Mouse (Mus musculus): Measurements from ENCODE around the gene Tmtc1.

Gene Tmtc1

GRCm38 (mm10) chr6:148305191-148305590 is 139.0 kb downstream of the Tmtc1 start:
- DNase-seq = no peak

GRCm38 (mm10) chr6:148302261-148302660 is 141.9 kb downstream of the Tmtc1 start:
- DNase-seq = no peak

- no peak for DNase-seq
Measured at GRCm38 (mm10) chr6:148297086-148297485, 147.1 kb downstream of the Tmtc1 start.

GRCm38 (mm10) chr6:148296418-148296817 is 147.8 kb downstream of the Tmtc1 start:
- DNase-seq = no peak

GRCm38 (mm10) chr6:148294506-148294905 is 149.7 kb downstream of the Tmtc1 start:
- DNase-seq = no peak

- DNase-seq = no peak
Measured at GRCm38 (mm10) chr6:148290865-148291264, 153.3 kb downstream of the Tmtc1 start.

GRCm38 (mm10) chr6:148283224-148283881 is 160.8 kb downstream of the Tmtc1 start:
- no peak for DNase-seq

GRCm38 (mm10) chr6:148279240-148279639 is 164.9 kb downstream of the Tmtc1 start:
- DNase-seq = no peak

- DNase-seq = no peak
Measured at GRCm38 (mm10) chr6:148276418-148276817, 167.8 kb downstream of the Tmtc1 start.

- no peak for DNase-seq
Measured at GRCm38 (mm10) chr6:148275046-148275445, 169.1 kb downstream of the Tmtc1 start.

GRCm38 (mm10) chr6:148260729-148261101 is 183.5 kb downstream of the Tmtc1 start:
- DNase-seq = no peak

- DNase-seq = no peak
Measured at GRCm38 (mm10) chr6:148259979-148260728, 184.0 kb downstream of the Tmtc1 start.

- DNase-seq = no peak
Measured at GRCm38 (mm10) chr6:148259074-148259473, 185.1 kb downstream of the Tmtc1 start.

- DNase-seq = no peak
Measured at GRCm38 (mm10) chr6:148257805-148258204, 186.4 kb downstream of the Tmtc1 start.

- no peak for DNase-seq
Measured at GRCm38 (mm10) chr6:148256109-148256508, 188.1 kb downstream of the Tmtc1 start.

- no peak for DNase-seq
Measured at GRCm38 (mm10) chr6:148255395-148256053, 188.7 kb downstream of the Tmtc1 start.

GRCm38 (mm10) chr6:148249221-148249620 is 195.0 kb downstream of the Tmtc1 start:
- no peak for DNase-seq

- no peak for DNase-seq
Measured at GRCm38 (mm10) chr6:148248625-148249024, 195.6 kb downstream of the Tmtc1 start.

- DNase-seq = no peak
Measured at GRCm38 (mm10) chr6:148246544-148246943, 197.6 kb downstream of the Tmtc1 start.

- DNase-seq = no peak
Measured at GRCm38 (mm10) chr6:148244836-148245235, 199.4 kb downstream of the Tmtc1 start.

- no peak for DNase-seq
Measured at GRCm38 (mm10) chr6:148242304-148242703, 201.9 kb downstream of the Tmtc1 start.

- no peak for DNase-seq
Measured at GRCm38 (mm10) chr6:148241685-148242084, 202.5 kb downstream of the Tmtc1 start.

GRCm38 (mm10) chr6:148239311-148239710 is 204.9 kb downstream of the Tmtc1 start:
- DNase-seq = no peak

- no peak for DNase-seq
Measured at GRCm38 (mm10) chr6:148237453-148237852, 206.7 kb downstream of the Tmtc1 start.
